Mouse (Mus musculus): ENCODE data around the gene Nfkbil1. TPM values are rescaled to one million over a fixed set of nuclear protein-coding genes. Genes with fewer than 3 reads are reported as not detected.
A peak's percentile ranks its signal among the peaks of the same experiment; 100 is the strongest.

The Nfkbil1 gene
- polyA plus RNA-seq, 1 experiment from 2014 or later, result 11.8 TPM

DNA sequence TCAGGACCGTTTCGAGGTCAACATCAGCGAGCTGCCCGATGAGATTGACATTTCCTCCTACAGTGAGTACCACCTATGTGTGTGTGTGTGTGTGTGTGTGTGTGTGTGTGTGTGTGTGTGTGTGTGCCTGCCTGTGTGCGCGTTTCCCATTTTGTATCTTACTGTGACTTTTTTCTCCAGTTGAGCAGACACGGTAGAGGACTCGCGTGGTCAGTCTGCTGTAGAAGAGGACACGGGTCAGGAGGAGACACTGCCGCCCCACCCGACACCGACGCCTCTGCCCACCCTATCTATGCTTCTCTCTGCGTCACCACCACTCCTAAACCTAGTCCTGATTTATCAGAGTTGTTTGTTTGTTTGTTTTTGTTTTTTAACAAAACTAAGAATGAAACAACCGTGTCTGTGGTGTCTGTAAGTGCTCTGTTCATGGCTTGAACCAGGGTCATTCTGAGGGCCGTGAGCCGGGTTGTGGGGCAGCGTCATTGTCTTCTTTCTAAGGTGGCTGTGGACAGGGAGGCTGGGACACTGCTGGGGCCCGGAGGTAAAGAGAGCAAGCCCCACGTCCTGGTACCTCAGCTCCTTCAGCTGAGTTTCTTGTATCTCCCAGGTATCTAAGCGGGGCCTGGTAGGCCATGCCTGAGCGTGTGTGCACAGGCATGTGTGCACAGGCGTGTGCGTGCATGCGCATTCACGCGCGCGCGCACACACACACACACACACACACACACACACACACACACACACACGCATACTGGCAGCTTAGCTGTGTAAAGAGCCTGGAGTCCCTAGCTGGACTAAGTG, 17.9 kb upstream of the Nfkbil1 start:
- 85% methylated on average over 32 of the region's 32 CpGs for WGBS
- no peak overlapping the region for H3K27ac ChIP-seq (replicated peaks)
- no peaks in the 10 kb centered on the region for H3K4me1 ChIP-seq
- H3K9ac ChIP-seq, result no peak overlapping the region
- peaks cover 58% of the 10 kb centered on the region for H3K36me3 ChIP-seq
- H3K9me3 ChIP-seq (replicated peaks), result no peaks in the 10 kb centered on the region
- no peak overlapping the region for H3K4me2 ChIP-seq (replicated peaks)
- no peak for ATAC-seq (ENCODE audit: insufficient number of reproducible peaks, low FRiP score, low TSS enrichment, low read depth)
- no peaks in the 10 kb centered on the region for H3K27me3 ChIP-seq
- H3K4me3 ChIP-seq (replicated peaks), result no peak overlapping the region

DNA sequence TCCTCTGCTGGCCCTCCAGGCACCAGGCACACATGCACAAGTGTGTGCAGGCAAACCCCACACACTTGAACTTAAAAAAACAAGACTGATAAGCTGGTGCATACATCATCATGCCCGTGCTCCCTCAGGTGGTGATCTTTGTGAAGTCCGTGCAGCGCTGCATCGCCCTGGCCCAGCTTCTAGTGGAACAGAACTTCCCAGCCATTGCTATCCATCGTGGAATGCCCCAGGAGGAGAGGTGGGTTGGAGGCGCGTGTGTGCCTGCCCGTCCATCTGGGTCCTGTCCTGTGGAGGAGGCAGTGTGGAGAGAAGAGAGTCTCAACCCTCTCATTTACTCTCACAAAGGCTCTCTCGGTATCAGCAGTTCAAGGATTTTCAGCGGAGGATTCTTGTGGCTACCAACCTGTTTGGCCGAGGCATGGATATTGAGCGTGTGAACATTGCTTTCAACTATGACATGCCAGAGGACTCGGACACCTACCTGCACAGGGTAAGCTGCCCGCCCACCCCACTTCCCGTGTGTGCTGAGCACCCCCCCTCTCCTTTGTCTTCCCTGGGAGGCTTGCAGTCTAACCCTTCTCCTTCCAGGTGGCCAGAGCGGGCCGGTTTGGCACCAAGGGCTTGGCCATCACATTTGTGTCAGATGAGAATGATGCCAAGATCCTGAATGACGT, 17.2 kb upstream of the Nfkbil1 start:
- Histone ChIP-seq H3K9ac (no peak overlapping the region), H3K4me2 (replicated peaks) (no peak overlapping the region), H3K27me3 (no peaks in the 10 kb centered on the region), H3K4me1 (0 out of 2 replicates have a peak, but pooled peaks cover 3% of the 10 kb centered on the region), H3K27ac (replicated peaks) (no peak overlapping the region), H3K36me3 (peaks cover 65% of the 10 kb centered on the region), H3K9me3 (replicated peaks) (no peaks in the 10 kb centered on the region), H3K4me3 (replicated peaks) (no peak overlapping the region)
- 81% methylated on average over 18 of the region's 18 CpGs for WGBS
- no peak; the same call in 1 of the 2 replicates for ATAC-seq (ENCODE audit: insufficient number of reproducible peaks, low FRiP score, low TSS enrichment, low read depth)

DNA sequence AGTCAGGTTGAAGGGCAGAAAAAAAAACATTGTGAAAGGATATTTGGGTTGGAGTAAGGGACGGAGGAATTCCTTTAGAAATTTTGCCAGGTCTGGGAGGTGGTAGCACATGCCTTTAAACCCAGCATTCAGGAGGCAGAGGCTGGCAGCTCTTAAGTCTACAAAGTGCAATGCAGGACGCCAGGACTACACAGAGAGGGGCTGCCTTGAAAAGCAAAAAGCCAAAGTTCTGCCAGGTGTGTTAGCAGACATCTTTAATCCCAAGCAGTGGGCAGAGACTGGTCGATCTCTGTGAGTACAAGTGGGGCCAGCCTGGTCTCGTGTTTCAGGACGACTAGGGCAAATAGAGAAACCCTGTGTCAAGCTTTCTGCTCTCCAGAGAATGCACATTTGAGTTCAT, 16.4 kb upstream of the Nfkbil1 start:
- no peak for ATAC-seq (ENCODE audit: insufficient number of reproducible peaks, low FRiP score, low TSS enrichment, low read depth)
- Histone ChIP-seq H3K4me2 (replicated peaks) (no peak overlapping the region), H3K27me3 (no peaks in the 10 kb centered on the region), H3K4me1 (0 out of 2 replicates have a peak, but pooled peaks cover 5% of the 10 kb centered on the region), H3K4me3 (replicated peaks) (no peak overlapping the region), H3K36me3 (peaks cover 73% of the 10 kb centered on the region), H3K9me3 (replicated peaks) (no peaks in the 10 kb centered on the region), H3K9ac (no peak overlapping the region), H3K27ac (replicated peaks) (no peak overlapping the region; the same call in 1 of the 2 replicates)
- WGBS, result 73% methylated on average over 5 of the region's 5 CpGs

DNA sequence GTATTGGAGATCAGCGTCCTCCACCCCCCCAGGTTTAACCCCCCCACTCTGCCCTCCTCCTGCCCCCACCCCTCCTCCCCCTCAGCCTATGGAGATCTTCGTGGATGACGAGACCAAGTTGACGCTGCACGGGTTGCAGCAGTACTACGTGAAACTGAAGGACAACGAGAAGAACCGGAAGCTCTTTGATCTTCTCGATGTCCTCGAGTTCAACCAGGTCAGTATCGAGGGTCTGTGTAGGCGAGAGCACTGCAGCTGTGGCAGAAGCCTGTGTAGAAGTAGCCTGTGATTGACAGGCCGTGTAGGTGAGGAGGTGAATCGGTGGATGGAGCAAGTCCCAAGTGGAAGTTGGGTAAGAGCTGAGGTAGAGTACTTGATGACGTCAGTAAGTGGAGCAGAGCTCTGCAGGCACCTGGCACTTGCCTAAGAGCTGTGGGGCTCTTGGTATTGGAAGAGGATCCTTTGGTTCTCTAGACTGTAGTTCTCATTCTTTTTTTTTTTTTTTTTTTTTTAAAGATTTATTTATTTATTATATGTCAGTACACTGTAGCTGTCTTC, 15.6 kb upstream of the Nfkbil1 start:
- no peak overlapping the region for H3K4me3 ChIP-seq (replicated peaks)
- H3K4me2 ChIP-seq (replicated peaks), result no peak overlapping the region
- no peaks in the 10 kb centered on the region for H3K9me3 ChIP-seq (replicated peaks)
- no peak overlapping the region for H3K27ac ChIP-seq (replicated peaks)
- no peak for ATAC-seq (ENCODE audit: insufficient number of reproducible peaks, low FRiP score, low TSS enrichment, low read depth)
- no peak overlapping the region for H3K9ac ChIP-seq
- peaks cover 80% of the 10 kb centered on the region for H3K36me3 ChIP-seq
- WGBS, result 76% methylated on average over 15 of the region's 15 CpGs
- no peaks in the 10 kb centered on the region for H3K27me3 ChIP-seq
- H3K4me1 ChIP-seq, result peaks cover 12% of the 10 kb centered on the region

DNA sequence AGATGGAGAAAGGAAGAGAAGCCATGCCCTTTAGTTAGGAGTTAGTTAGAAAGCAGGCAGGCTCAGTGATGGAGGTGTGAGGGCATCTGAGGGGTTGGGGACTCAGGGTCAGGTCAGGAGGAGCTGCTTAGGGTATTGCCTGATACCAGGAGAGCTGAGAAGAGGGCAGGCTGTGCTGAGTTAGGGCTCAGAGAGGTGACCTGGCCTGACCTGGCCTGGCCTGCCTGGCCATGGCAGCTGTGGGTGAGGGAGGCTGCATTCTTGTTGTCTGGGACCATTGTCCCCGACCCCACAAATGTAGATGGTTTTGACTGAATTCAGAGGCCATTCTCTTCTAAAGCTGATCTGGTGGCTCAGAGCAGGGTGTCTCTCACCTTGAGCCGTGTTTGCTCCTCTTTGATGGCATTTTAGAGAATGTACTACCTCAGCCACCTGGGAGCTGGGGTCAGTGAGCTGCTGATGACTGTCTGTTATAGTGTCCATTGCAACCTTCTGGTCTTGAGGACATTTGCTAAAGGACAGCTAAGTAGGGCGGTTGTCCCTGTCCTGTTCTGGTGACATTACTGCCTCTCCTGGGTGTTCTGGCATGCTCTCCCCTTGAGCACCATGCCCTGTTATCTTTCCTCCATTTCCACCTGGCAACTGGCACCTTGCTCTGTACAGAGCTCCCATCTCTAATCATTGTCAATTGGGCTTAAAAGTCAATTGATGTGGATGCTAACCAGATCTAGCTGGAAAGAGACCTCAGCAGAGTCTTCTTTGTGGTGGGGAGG, 14.9 kb upstream of the Nfkbil1 start:
- WGBS, result 89% methylated on average over 3 of the region's 3 CpGs
- Histone ChIP-seq H3K4me2 (replicated peaks) (no peak overlapping the region), H3K27me3 (no peaks in the 10 kb centered on the region), H3K4me3 (replicated peaks) (no peak overlapping the region), H3K9ac (no peak overlapping the region), H3K36me3 (peaks cover 87% of the 10 kb centered on the region), H3K9me3 (replicated peaks) (no peaks in the 10 kb centered on the region), H3K4me1 (peaks cover 19% of the 10 kb centered on the region), H3K27ac (replicated peaks) (no peak overlapping the region)
- ATAC-seq (ENCODE audit: insufficient number of reproducible peaks, low FRiP score, low TSS enrichment, low read depth), result no peak

DNA sequence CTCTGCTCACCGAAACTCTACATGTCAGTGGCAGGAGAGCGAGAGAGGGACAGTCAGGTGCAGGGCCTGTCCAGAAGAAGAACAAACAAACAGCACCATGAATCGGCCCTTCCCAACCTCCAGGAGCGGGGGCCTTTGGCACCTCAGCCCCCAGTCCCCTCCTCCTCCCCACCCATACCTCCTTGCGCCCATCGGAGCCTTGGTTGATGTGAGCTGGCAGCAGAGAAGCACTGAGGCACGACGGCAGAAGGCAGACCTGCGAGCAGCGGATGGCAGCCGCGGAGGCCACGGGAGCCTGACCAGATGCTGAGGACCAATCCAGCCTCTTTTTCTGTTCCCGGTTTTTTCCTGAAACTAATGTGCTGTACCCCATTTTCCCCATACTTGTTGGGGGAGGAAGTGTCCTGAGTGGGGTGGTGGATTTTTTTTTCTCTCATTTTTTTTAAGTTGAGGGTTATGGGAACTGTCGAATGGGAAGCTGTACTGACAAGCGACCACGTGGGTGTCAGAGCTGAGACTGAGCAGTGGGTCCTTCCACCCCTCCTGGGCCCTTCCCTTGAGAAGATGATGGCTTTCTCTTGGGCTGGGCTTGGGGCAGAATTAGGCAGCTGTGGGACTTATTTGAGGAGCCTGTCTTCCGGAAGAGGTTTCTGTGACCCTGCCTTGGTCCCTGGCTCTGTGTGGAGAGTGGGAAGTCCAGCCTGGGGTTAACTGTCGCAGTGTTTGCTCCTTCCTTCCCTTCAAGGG, 14.0 kb upstream of the Nfkbil1 start:
- ATAC-seq (ENCODE audit: insufficient number of reproducible peaks, low FRiP score, low TSS enrichment, low read depth), result no peak
- WGBS, result 86% methylated on average over 19 of the region's 19 CpGs
- H3K9ac ChIP-seq, result no peak overlapping the region

DNA sequence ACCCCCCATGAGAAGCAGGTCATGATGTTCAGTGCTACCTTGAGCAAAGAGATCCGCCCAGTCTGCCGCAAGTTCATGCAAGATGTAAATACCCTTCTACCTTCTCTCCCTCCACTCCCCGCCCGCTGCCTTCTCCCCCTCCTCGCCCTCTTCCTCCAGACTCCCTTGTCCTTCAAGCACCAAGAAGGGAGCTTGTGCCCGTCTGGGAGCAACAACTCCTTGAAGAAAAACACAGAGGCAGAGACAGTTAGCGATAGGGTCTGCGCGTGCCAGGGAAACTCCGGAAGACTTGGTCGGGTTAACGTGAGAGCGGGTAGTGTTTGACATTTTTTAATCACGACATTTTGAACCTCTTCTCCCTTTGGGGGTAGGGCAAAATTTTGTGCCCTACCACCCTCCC, 13.4 kb upstream of the Nfkbil1 start:
- WGBS, result 86% methylated on average over 14 of the region's 14 CpGs
- ATAC-seq (ENCODE audit: insufficient number of reproducible peaks, low FRiP score, low TSS enrichment, low read depth), result no peak

More for the DNA sequence above, 14.0 kb upstream of the Nfkbil1 start:
- H3K9me3 ChIP-seq (replicated peaks), result no peaks in the 10 kb centered on the region
- peaks cover 96% of the 10 kb centered on the region for H3K36me3 ChIP-seq
- peaks cover 27% of the 10 kb centered on the region for H3K4me1 ChIP-seq
- H3K4me3 ChIP-seq (replicated peaks), result no peak overlapping the region
- no peaks in the 10 kb centered on the region for H3K27me3 ChIP-seq
- no peak overlapping the region for H3K4me2 ChIP-seq (replicated peaks)
- H3K27ac ChIP-seq (replicated peaks), result no peak overlapping the region

DNA sequence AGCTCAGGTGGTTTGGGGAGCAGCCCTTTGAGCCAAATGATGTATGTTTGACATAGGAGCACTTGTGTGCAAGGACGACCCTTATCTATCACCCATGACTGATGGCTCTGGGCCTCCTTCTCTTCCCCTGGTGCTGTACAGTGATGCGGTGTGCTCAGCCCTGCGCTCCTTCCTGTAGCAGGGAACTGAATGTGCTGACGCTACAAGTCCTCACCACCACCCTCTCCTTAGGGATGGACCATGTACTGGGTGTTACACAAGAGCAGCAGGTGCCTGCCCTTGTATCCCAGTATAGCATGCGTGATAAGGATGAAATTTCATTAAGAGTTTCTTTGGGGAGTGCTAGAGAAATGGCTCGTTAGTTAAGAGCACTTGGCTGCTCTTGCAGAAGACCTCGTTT, 11.6 kb upstream of the Nfkbil1 start:
- H3K4me3 ChIP-seq (replicated peaks), result no peak overlapping the region
- peaks cover 83% of the 10 kb centered on the region for H3K36me3 ChIP-seq
- H3K4me2 ChIP-seq (replicated peaks), result no peak overlapping the region
- H3K9ac ChIP-seq, result no peak overlapping the region
- H3K4me1 ChIP-seq, result peaks cover 43% of the 10 kb centered on the region
- ATAC-seq (ENCODE audit: insufficient number of reproducible peaks, low FRiP score, low TSS enrichment, low read depth), result no peak
- 83% methylated on average over 7 of the region's 7 CpGs for WGBS
- H3K9me3 ChIP-seq (replicated peaks), result no peaks in the 10 kb centered on the region
- no peaks in the 10 kb centered on the region for H3K27me3 ChIP-seq
- H3K27ac ChIP-seq (replicated peaks), result no peak overlapping the region

More for the DNA sequence above, 13.4 kb upstream of the Nfkbil1 start:
- H3K4me2 ChIP-seq (replicated peaks), result no peak overlapping the region
- no peaks in the 10 kb centered on the region for H3K9me3 ChIP-seq (replicated peaks)
- H3K4me1 ChIP-seq, result peaks cover 33% of the 10 kb centered on the region
- no peaks in the 10 kb centered on the region for H3K27me3 ChIP-seq
- no peak overlapping the region for H3K4me3 ChIP-seq (replicated peaks)
- H3K36me3 ChIP-seq, result peaks cover 96% of the 10 kb centered on the region
- no peak overlapping the region for H3K9ac ChIP-seq
- H3K27ac ChIP-seq (replicated peaks), result no peak overlapping the region

DNA sequence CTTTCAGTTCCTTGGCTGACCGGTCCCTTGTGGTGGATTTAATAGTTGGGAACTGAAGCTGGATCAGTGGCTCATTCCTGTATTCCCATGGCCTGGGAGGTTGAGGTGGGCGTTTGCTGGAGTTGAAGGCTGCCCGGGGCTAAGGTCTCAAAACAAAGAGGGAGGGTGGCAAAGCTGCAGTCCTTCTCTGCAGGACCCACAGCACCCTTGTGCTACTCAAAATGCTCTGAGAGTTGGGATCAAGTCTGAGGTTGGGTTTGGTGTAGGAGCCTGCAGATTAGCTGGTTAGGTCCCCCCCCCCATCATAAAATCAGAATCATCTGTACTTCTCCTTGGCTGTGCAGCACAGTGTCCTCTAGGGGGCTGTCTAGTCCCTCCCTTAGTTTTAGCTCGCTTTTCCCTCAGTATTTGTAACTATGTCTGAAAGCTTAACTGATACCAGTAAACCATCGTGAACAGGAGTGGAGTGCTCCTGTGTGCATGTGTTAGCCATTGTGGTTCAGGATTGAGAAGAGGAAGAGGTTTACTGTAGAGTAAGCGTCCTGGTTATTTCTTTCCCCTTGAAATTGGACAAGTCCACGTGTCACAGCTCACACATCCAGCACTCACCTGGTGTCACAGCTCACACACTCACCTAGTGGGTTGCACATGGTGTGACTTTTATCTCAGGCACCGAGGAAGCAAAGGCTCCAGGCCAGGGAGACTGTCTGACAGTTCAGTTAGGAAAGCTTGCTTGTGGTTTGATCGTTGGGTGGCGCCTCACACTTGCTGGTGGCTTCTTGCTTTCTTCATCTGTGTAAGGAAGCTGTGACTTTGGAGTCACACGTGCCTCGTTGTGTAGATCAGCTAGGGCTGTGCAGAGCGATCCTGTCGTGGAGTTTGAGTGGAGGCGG, 10.4 kb upstream of the Nfkbil1 start:
- peaks cover 75% of the 10 kb centered on the region for H3K36me3 ChIP-seq
- peaks cover 44% of the 10 kb centered on the region for H3K4me1 ChIP-seq
- no peaks in the 10 kb centered on the region for H3K9me3 ChIP-seq (replicated peaks)
- no peak overlapping the region for H3K27ac ChIP-seq (replicated peaks)
- H3K27me3 ChIP-seq, result no peaks in the 10 kb centered on the region
- no peak overlapping the region for H3K4me2 ChIP-seq (replicated peaks)
- no peak overlapping the region for H3K9ac ChIP-seq
- H3K4me3 ChIP-seq (replicated peaks), result peak overlapping the region; percentile 1; the same call in 1 of the 2 replicates
- no peak for ATAC-seq (ENCODE audit: insufficient number of reproducible peaks, low FRiP score, low TSS enrichment, low read depth)
- 75% methylated on average over 15 of the region's 15 CpGs for WGBS

DNA sequence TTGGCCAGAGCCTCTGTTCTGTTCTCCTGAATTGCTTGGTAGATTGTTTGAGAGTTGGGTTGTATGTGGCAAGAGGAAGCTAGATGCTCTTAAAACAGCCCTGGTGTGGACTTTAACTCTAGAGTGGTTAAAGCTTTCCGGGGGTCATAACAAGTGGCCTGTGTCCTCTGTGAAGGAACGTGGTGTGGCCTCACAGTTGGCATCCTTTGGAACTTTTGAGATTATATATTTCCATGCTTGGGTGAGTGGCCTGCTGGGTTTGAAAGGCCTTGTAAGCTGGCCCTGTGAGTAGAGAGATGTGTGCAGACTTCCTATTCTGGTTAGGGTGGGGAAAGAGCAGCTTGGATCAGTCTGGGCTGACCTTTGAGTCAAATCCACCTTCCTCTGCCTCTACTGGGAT, 9.4 kb upstream of the Nfkbil1 start:
- H3K27ac ChIP-seq (replicated peaks), result no peak overlapping the region
- peak overlapping the region; percentile 84; the same call in 1 of the 2 replicates for H3K4me2 ChIP-seq (replicated peaks)
- H3K9me3 ChIP-seq (replicated peaks), result no peaks in the 10 kb centered on the region
- peak overlapping the region; percentile 87 for H3K4me3 ChIP-seq (replicated peaks)
- H3K27me3 ChIP-seq, result no peaks in the 10 kb centered on the region
- no peak overlapping the region for H3K9ac ChIP-seq
- 80% methylated on average over 2 of the region's 2 CpGs for WGBS
- no peak for ATAC-seq (ENCODE audit: insufficient number of reproducible peaks, low FRiP score, low TSS enrichment, low read depth)
- H3K36me3 ChIP-seq, result peaks cover 65% of the 10 kb centered on the region
- H3K4me1 ChIP-seq, result peaks cover 53% of the 10 kb centered on the region
